Comparison of ENCODE assay signal across 24 mouse cellular contexts in the genomic region with DNA sequence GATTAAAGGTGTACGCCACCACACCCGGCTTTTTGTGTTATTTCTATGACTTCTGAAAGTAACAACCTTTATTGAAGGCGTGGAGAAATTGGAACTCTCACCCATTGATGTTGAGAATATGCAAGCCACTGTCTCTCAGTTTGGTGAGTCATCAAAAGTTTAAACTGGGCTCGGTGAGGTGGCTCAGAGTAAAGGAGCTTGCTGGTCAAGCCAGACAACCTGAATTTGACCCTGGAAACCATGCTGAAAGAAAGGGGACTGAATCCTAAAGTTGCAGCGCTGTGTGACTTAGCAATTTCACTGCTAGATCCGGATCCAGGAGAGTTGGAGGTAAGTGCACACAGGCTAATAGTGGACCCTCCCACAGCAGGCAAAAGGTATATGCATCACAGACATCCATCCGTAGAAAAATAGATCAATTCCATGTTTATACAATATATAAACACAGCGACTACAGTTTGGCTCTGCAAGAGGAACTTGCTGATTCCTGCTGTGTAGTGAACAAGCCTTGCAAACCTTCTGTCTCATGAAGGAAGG. TPM values are rescaled to one million over a fixed set of nuclear protein-coding genes. Genes with fewer than 3 reads are reported as not detected.
DNase-seq lines count a peak whose midpoint lies in the region; ATAC-seq and TF ChIP-seq lines count a peak whose summit lies in the region.
"Had no signal": no experiment of that assay in that cellular context is flagged by ENCODE, and none has a peak within 500 bp of the region (broad histone marks: within the 10 kb centered on the region; RNA-seq: fewer than 3 reads in every experiment).

No protein-coding gene starts in this region.

- peaks cover 8% of the 10 kb centered on the region for H3K4me1 ChIP-seq in liver, embryonic 16.5 days (ENCODE audit: control insufficient read depth, low read depth, low read length)
- H3K4me1 ChIP-seq in liver, embryonic 11.5 days (replicated peaks; ENCODE audit: control insufficient read depth, insufficient read depth, low read length): peaks cover 5% of the 10 kb centered on the region; the same call in 1 of the 2 replicates
- peaks cover 23 to 45% of the 10 kb centered on the region in 2 experiments for H3K4me1 ChIP-seq in MEL (ENCODE audit: control insufficient read depth in 1 of 2, insufficient read depth in 2 of 2, low read length in 2 of 2)

- no peaks in the 10 kb centered on the region for H3K36me3 ChIP-seq in liver, embryonic 16.5 days (ENCODE audit: control insufficient read depth, insufficient read depth)
- H3K36me3 ChIP-seq in liver, embryonic 11.5 days (ENCODE audit: control insufficient read depth, insufficient read depth, low read length): no peaks in the 10 kb centered on the region
- H3K36me3 ChIP-seq in MEL (ENCODE audit: control insufficient read depth in 1 of 2, insufficient read depth in 2 of 2, low read length in 2 of 2) (peaks cover 0 to 47% of the 10 kb centered on the region in 2 experiments; a peak in 2 of 4 replicates), macrophage (ENCODE audit: inconsistent target) (no peaks in the 10 kb centered on the region)
- H3K36me3 ChIP-seq: embryonic facial prominence, embryonic 15.5 days; heart, embryonic 12.5 days; neural tube, embryonic 15.5 days had no signal

- no peak for DNase-seq in liver, embryonic 11.5 days (ENCODE audit: low spot score)
- DNase-seq in MEL (ENCODE audit: low read depth, low spot score): peak; percentile 74
- peak; percentile 16 for DNase-seq in NIH3T3 (ENCODE audit: low read depth)
- DNase-seq in gastrocnemius, postnatal 36 days: no peak
- no peak for DNase-seq in kidney, adult 18-20 months
- DNase-seq: adrenal gland, postnatal 25 days; cerebellum, adult 11 months; cerebellum, adult 9-11 months; heart, postnatal 10 days; kidney, adult 8-10 months; kidney, postnatal 14 days; layer of hippocampus, postnatal 36 days; lung, embryonic 14.5 days; lung, postnatal 4 days; right cerebral cortex, adult 18-20 months; thymus, postnatal 36 days had no signal

- no peak overlapping the region for H3K9ac ChIP-seq in liver, embryonic 16.5 days (ENCODE audit: low read depth, low read length)
- H3K9ac ChIP-seq in liver, embryonic 11.5 days (ENCODE audit: low read depth, low read length): no peak overlapping the region
- peak overlapping the region; percentile 68 for H3K9ac ChIP-seq in MEL (ENCODE audit: control insufficient read depth, low read depth, low read length, poor library complexity, severe bottlenecking)
- H3K9ac ChIP-seq: embryonic facial prominence, embryonic 15.5 days; heart, embryonic 12.5 days; lung, embryonic 14.5 days; neural tube, embryonic 15.5 days had no signal

- peak; percentile 18 to 55; a peak in 1 of 4 replicates for TF ChIP-seq EP300 in MEL (IDR thresholded peaks at IDR 0.05; ENCODE audit: low read depth in 1 of 2, low read length in 2 of 2)

- TF ChIP-seq RAD21 in MEL (IDR thresholded peaks at IDR 0.05; ENCODE audit: low read depth, low read length): no peak

- no peaks in the 10 kb centered on the region for H3K27me3 ChIP-seq in liver, embryonic 16.5 days (ENCODE audit: control insufficient read depth, insufficient read depth, low read depth, low read length)
- H3K27me3 ChIP-seq in liver, embryonic 11.5 days (replicated peaks; ENCODE audit: control insufficient read depth, insufficient read depth, low read length): no peaks in the 10 kb centered on the region
- H3K27me3 ChIP-seq in MEL (ENCODE audit: control insufficient read depth in 1 of 2, insufficient read depth in 2 of 2, low read length in 2 of 2): no peaks in the 10 kb centered on the region
- H3K27me3 ChIP-seq: embryonic facial prominence, embryonic 15.5 days; neural tube, embryonic 15.5 days had no signal

- H3K9me3 ChIP-seq in liver, embryonic 16.5 days (replicated peaks; ENCODE audit: control insufficient read depth, low read length): no peaks in the 10 kb centered on the region
- no peaks in the 10 kb centered on the region for H3K9me3 ChIP-seq in liver, embryonic 11.5 days (ENCODE audit: control insufficient read depth, low read length)
- no peaks in the 10 kb centered on the region for H3K9me3 ChIP-seq in MEL (replicated peaks; ENCODE audit: insufficient read depth, low read length)
- H3K9me3 ChIP-seq: embryonic facial prominence, embryonic 15.5 days; heart, embryonic 12.5 days; neural tube, embryonic 15.5 days had no signal

- no peak overlapping the region for H3K4me3 ChIP-seq in liver, embryonic 16.5 days (ENCODE audit: low read depth, low read length)
- H3K4me3 ChIP-seq in liver, embryonic 11.5 days (ENCODE audit: low read depth, low read length): no peak overlapping the region
- H3K4me3 ChIP-seq in MEL (ENCODE audit: control insufficient read depth in 1 of 2, insufficient read depth in 1 of 2, low read depth in 2 of 2, low read length in 2 of 2) (peak overlapping the region; percentile 25 to 45), macrophage (ENCODE audit: inconsistent target) (no peak overlapping the region)
- H3K4me3 ChIP-seq: embryonic facial prominence, embryonic 15.5 days; heart, embryonic 12.5 days; neural tube, embryonic 15.5 days had no signal

- no peak for TF ChIP-seq CTCF in MEL (IDR thresholded peaks at IDR 0.05 in 2 of 3, conservative IDR thresholded peaks at IDR 0.05 in 1 of 3; ENCODE audit: control insufficient read depth in 1 of 3, insufficient read depth in 1 of 3, low read depth in 2 of 3, low read length in 3 of 3, poor library complexity in 1 of 3, severe bottlenecking in 1 of 3)

- H3K27ac ChIP-seq in liver, embryonic 16.5 days (ENCODE audit: low read length): peak overlapping the region; percentile 24; the same call in 1 of the 2 replicates
- H3K27ac ChIP-seq in liver, embryonic 11.5 days (ENCODE audit: low read depth, low read length): no peak overlapping the region; the same call in 1 of the 2 replicates
- H3K27ac ChIP-seq in MEL (ENCODE audit: control insufficient read depth, low read depth, low read length) (peak overlapping the region; percentile 97), macrophage (peak overlapping the region; percentile 83)
- H3K27ac ChIP-seq: embryonic facial prominence, embryonic 15.5 days; hindbrain, postnatal 0 days; neural tube, embryonic 15.5 days had no signal

- no peak for TF ChIP-seq POLR2A in MEL (IDR thresholded peaks at IDR 0.05; ENCODE audit: control insufficient read depth in 1 of 2, insufficient read depth in 1 of 2, low read depth in 1 of 2, low read length in 2 of 2, poor library complexity in 1 of 2)

- no peak for ATAC-seq in liver, embryonic 16.5 days (ENCODE audit: low read depth)
- ATAC-seq in liver, embryonic 11.5 days (replicated peaks; ENCODE audit: low FRiP score): no peak
- ATAC-seq: forebrain, embryonic 14.5 days; hindbrain, postnatal 0 days had no signal

- H3K79me2 ChIP-seq in MEL (ENCODE audit: control insufficient read depth, insufficient read depth, low read length, poor library complexity) (peaks cover 25% of the 10 kb centered on the region), macrophage (ENCODE audit: inconsistent target) (peaks cover 9% of the 10 kb centered on the region)

- intact Hi-C loops in gastrocnemius, postnatal 36 days (cut with DNase I): no loop called here

- 58% methylated on average over 8 of the region's 8 CpGs for WGBS in liver, embryonic 16.5 days (ENCODE audit: insufficient replicate concordance)
- 69% methylated on average over 8 of the region's 8 CpGs for WGBS in liver, embryonic 11.5 days
- 64% methylated on average over 8 of the region's 8 CpGs for WGBS in macrophage (ENCODE audit: missing documents)

- H3K4me2 ChIP-seq in liver, embryonic 16.5 days (ENCODE audit: low read depth, low read length): no peak overlapping the region
- H3K4me2 ChIP-seq in liver, embryonic 11.5 days: no peak overlapping the region
- H3K4me2 ChIP-seq: embryonic facial prominence, embryonic 15.5 days; heart, embryonic 12.5 days; lung, embryonic 14.5 days; midbrain, embryonic 11.5 days; neural tube, embryonic 15.5 days had no signal

TF ChIP-seq in MEL, 35 proteins besides CTCF, POLR2A, EP300 and RAD21 (continues in another document):
- no peak for TF ChIP-seq KAT2A (conservative IDR thresholded peaks at IDR 0.05; ENCODE audit: low read depth, low read length)
- TF ChIP-seq MAFK (IDR thresholded peaks at IDR 0.05; ENCODE audit: borderline replicate concordance, low read depth, low read length): 0 out of 2 replicates have a peak, but pooled peaks have one; percentile 52
- TF ChIP-seq SIN3A (IDR thresholded peaks at IDR 0.05; ENCODE audit: low read length): peak; percentile 42; the same call in 1 of the 2 replicates
- 0 out of 2 replicates have a peak, but pooled peaks have one; percentile 32 for TF ChIP-seq ZMIZ1 (IDR thresholded peaks at IDR 0.05; ENCODE audit: low read depth, low read length)
- no peak for TF ChIP-seq TAL1 (IDR thresholded peaks at IDR 0.05; ENCODE audit: low read length)
- TF ChIP-seq MYC (IDR thresholded peaks at IDR 0.05; ENCODE audit: low read depth, low read length): 0 out of 2 replicates have a peak, but pooled peaks have one; percentile 56

RNA-seq across cellular contexts. Expression of gene Slc25a28, which starts 3.9 kb away (rescaled TPM):
- 3.8 and 4.8 TPM in 2 replicates for polyA plus RNA-seq in liver, embryonic 16.5 days (2015; fragmentation: Nextera tagmentation; extraction: Ambion mirVana)
- polyA plus RNA-seq in liver, embryonic 11.5 days (2014; fragmentation: Nextera tagmentation; extraction: Ambion mirVana): 12.2 and 14.0 TPM in 2 replicates
- total RNA-seq in MEL (2012; rRNA removed): 57.9 and 58.2 TPM in 2 replicates
- polyA plus RNA-seq in MEL (2012; ENCODE audit: insufficient read depth in 1 of 2, insufficient read length in 2 of 2, low read depth in 1 of 2, low replicate concordance in 2 of 2, missing spikeins in 1 of 2): 100 to 1,000 TPM in 1 of 2 experiments, not detected in 1; 110 TPM
- 100 to 1,000 TPM in 10 of 26 experiments, 10 to 100 TPM in 16; 71.5 to 154 (median 97.6) TPM for total RNA-seq in macrophage (2018; cell fraction: chromatin; rRNA removed)
- 10 to 100 TPM; 15.5 to 21.5 (median 18.2) TPM for total RNA-seq in macrophage (2018; cell fraction: cytosol; rRNA removed)
- total RNA-seq in macrophage (2018; cell fraction: nucleus; rRNA removed): 100 to 1,000 TPM in 9 of 26 experiments, 10 to 100 TPM in 17; 54.9 to 146 (median 94.1) TPM
- 16.2 to 24.8 TPM (median 23.2 TPM) in 3 replicates for polyA plus RNA-seq in macrophage (2018)
- total RNA-seq in gastrocnemius, postnatal 36 days (2021): 10 to 100 TPM; 20.6 to 25.2 TPM

RNA-seq across cellular contexts. Expression of gene Entpd7, which starts 10.9 kb away (rescaled TPM):
- 2.2 and 2.5 TPM in 2 replicates for polyA plus RNA-seq in liver, embryonic 16.5 days (2015; fragmentation: Nextera tagmentation; extraction: Ambion mirVana)
- 8.5 and 9.2 TPM in 2 replicates for polyA plus RNA-seq in liver, embryonic 11.5 days (2014; fragmentation: Nextera tagmentation; extraction: Ambion mirVana)
- total RNA-seq in MEL (2012; rRNA removed): 7.7 and 8.0 TPM in 2 replicates
- polyA plus RNA-seq in MEL (2012; ENCODE audit: insufficient read depth in 1 of 2, insufficient read length in 2 of 2, low read depth in 1 of 2, low replicate concordance in 2 of 2, missing spikeins in 1 of 2) (1 to 10 TPM in 1 of 2 experiments, not detected in 1; 4.2 TPM), macrophage (2018) (10.2 to 14.7 TPM (median 11.2 TPM) in 3 replicates)
- total RNA-seq in macrophage (2018; cell fraction: chromatin; rRNA removed): 100 to 1,000 TPM in 8 of 26 experiments, 10 to 100 TPM in 18; 43.2 to 234 (median 67.2) TPM
- 10 to 100 TPM; 20.1 to 45.4 (median 27.3) TPM for total RNA-seq in macrophage (2018; cell fraction: cytosol; rRNA removed)
- total RNA-seq in macrophage (2018; cell fraction: nucleus; rRNA removed): 100 to 1,000 TPM in 3 of 26 experiments, 10 to 100 TPM in 23; 37.0 to 129 (median 58.1) TPM
- total RNA-seq in gastrocnemius, postnatal 36 days (2021): 1 to 10 TPM; 1.1 to 1.7 TPM

Comparison
In these comparisons a context has a peak if more than half of its experiments do, and no peak if none do; other contexts are left out.
1. H3K4me3 ChIP-seq: peak in MEL (2 of 2); none in liver, embryonic 16.5 days (single experiment), liver, embryonic 11.5 days (single experiment) and macrophage (single experiment).
2. DNase-seq: peak in MEL (single experiment) and NIH3T3 (single experiment); none in liver, embryonic 11.5 days (single experiment), gastrocnemius, postnatal 36 days (0 of 2) and kidney, adult 18-20 months (single experiment).